Mouse (Mus musculus): ENCODE results near the gene Sox18.

DNA sequence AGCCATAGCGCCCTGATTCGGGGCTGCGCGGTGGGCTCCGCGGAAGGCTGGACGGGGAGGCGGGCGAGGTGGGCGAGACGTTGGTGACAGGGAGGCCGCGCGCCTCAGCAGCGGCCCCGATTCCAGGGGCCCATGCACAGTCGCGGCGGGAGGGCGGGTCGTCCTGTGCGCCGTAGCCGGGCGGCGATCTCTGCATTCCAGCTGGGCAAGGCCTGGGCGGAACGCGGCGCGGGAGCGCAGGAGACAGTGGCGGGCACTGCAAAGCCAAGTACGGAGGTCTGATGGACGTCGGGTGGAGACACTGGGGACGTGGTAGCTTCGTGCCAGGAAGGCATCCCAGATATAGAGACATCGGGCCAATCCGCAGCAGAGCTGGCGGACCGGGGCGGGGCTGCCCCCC is at the start of gene Sox18:
- TF ChIP-seq EP300 (IDR thresholded peaks at IDR 0.05; ENCODE audit: insufficient read depth, low read depth, low read length) (peak; percentile 88; the same call in 1 of the 2 replicates), POLR2A (IDR thresholded peaks at IDR 0.05; ENCODE audit: insufficient read depth, low read depth, low read length) (peak; percentile 99), CTCF (IDR thresholded peaks at IDR 0.05) (no peak)
